ENCODE assay signal across 8 mouse cellular contexts in genomic region chr11:115187224-115187639, GRCm38 (mm10). TPM values are rescaled to one million over a fixed set of nuclear protein-coding genes. Genes with fewer than 3 reads are reported as not detected.
DNase-seq lines count a peak whose midpoint lies in the region; ATAC-seq and TF ChIP-seq lines count a peak whose summit lies in the region.

Tmem104 (plus strand) TSS chr11:115187487.

- no peak for TF ChIP-seq CTCF in E14TG2a.4 (conservative IDR thresholded peaks at IDR 0.05; ENCODE audit: low read length)
- peak; percentile 5; the same call in 1 of the 2 replicates for TF ChIP-seq CTCF in heart, postnatal 0 days (IDR thresholded peaks at IDR 0.05; ENCODE audit: low read depth)
- peak; percentile 39 for TF ChIP-seq CTCF in liver, postnatal 0 days (IDR thresholded peaks at IDR 0.05; ENCODE audit: low read depth)

- H3K9me3 ChIP-seq in E14TG2a.4 (ENCODE audit: low read length), result no peaks in the 10 kb centered on the region
- H3K9me3 ChIP-seq in forebrain, embryonic 12.5 days, result no peaks in the 10 kb centered on the region
- no peaks in the 10 kb centered on the region for H3K9me3 ChIP-seq in heart, postnatal 0 days (replicated peaks; ENCODE audit: control insufficient read depth, low read length)
- no peaks in the 10 kb centered on the region for H3K9me3 ChIP-seq in liver, postnatal 0 days (ENCODE audit: low read length)
- no peaks in the 10 kb centered on the region for H3K9me3 ChIP-seq in neural tube, embryonic 14.5 days (ENCODE audit: control insufficient read depth, low read length)

- TF ChIP-seq EP300 in heart, postnatal 0 days (IDR thresholded peaks at IDR 0.05; ENCODE audit: low read depth), result no peak
- TF ChIP-seq EP300 in liver, postnatal 0 days (IDR thresholded peaks at IDR 0.05; ENCODE audit: low read depth), result no peak

- ATAC-seq in forebrain, embryonic 12.5 days (ENCODE audit: low FRiP score), result peak; percentile 93
- peak; percentile 95 for ATAC-seq in heart, postnatal 0 days (ENCODE audit: insufficient read depth, low read depth)
- ATAC-seq in liver, postnatal 0 days, result peak; percentile 89
- ATAC-seq in neural tube, embryonic 14.5 days (ENCODE audit: low read depth), result peak; percentile 95

- peak within 1 kb of the TSS; percentile 85 for H3K4me3 ChIP-seq in E14TG2a.4 (replicated peaks; ENCODE audit: low read length)
- H3K4me3 ChIP-seq in forebrain, embryonic 12.5 days (replicated peaks), result peak within 1 kb of the TSS; percentile 58
- H3K4me3 ChIP-seq in heart, postnatal 0 days (ENCODE audit: low read depth, low read length), result peak within 1 kb of the TSS; percentile 67
- H3K4me3 ChIP-seq in liver, postnatal 0 days (ENCODE audit: low read depth, low read length), result peak within 1 kb of the TSS; percentile 78
- peak within 1 kb of the TSS; percentile 60 for H3K4me3 ChIP-seq in neural tube, embryonic 14.5 days (ENCODE audit: low read depth, low read length)

- DNase-seq in c-Kit-positive CD71-positive TER-119-positive erythroid progenitor cells, embryonic 14.5 days (ENCODE audit: low spot score), result peak; percentile 93
- DNase-seq in heart, postnatal 0 days (ENCODE audit: low spot score), result peak; percentile 97
- DNase-seq in kidney, postnatal 4 days, result peak; percentile 100
- peak; percentile 99 for DNase-seq in liver, postnatal 0 days
- peak; percentile 100 for DNase-seq in testis, postnatal 10 days (ENCODE audit: low spot score)

- H3K27me3 ChIP-seq in E14TG2a.4 (ENCODE audit: insufficient read depth, low read length), result no peaks in the 10 kb centered on the region
- no peaks in the 10 kb centered on the region for H3K27me3 ChIP-seq in forebrain, embryonic 12.5 days
- H3K27me3 ChIP-seq in heart, postnatal 0 days (ENCODE audit: control insufficient read depth, insufficient read depth, low read length), result no peaks in the 10 kb centered on the region
- no peaks in the 10 kb centered on the region for H3K27me3 ChIP-seq in liver, postnatal 0 days (ENCODE audit: insufficient read depth, low read length)
- no peaks in the 10 kb centered on the region for H3K27me3 ChIP-seq in neural tube, embryonic 14.5 days (ENCODE audit: control insufficient read depth, insufficient read depth, low read length)

- H3K9ac ChIP-seq in forebrain, embryonic 12.5 days, result peak within 1 kb of the TSS; percentile 70
- peak within 1 kb of the TSS; percentile 77 for H3K9ac ChIP-seq in heart, postnatal 0 days (replicated peaks; ENCODE audit: low read depth, low read length)
- peak within 1 kb of the TSS; percentile 84 for H3K9ac ChIP-seq in liver, postnatal 0 days (replicated peaks)
- peak within 1 kb of the TSS; percentile 72 for H3K9ac ChIP-seq in neural tube, embryonic 14.5 days (replicated peaks; ENCODE audit: low read depth, low read length)

- peak within 1 kb of the TSS; percentile 70 for H3K27ac ChIP-seq in forebrain, embryonic 12.5 days
- H3K27ac ChIP-seq in heart, postnatal 0 days (ENCODE audit: low read depth), result peak within 1 kb of the TSS; percentile 82
- H3K27ac ChIP-seq in liver, postnatal 0 days (ENCODE audit: low read depth), result peak within 1 kb of the TSS; percentile 88
- peak within 1 kb of the TSS; percentile 81 for H3K27ac ChIP-seq in neural tube, embryonic 14.5 days (ENCODE audit: low read depth, low read length)

- peaks cover 24% of the 10 kb centered on the region for H3K36me3 ChIP-seq in E14TG2a.4 (ENCODE audit: insufficient read depth, low read length)
- 0 out of 2 replicates have a peak, but pooled peaks cover 9% of the 10 kb centered on the region for H3K36me3 ChIP-seq in forebrain, embryonic 12.5 days (replicated peaks)
- H3K36me3 ChIP-seq in heart, postnatal 0 days (replicated peaks; ENCODE audit: control insufficient read depth, insufficient read depth, low read length), result no peaks in the 10 kb centered on the region
- H3K36me3 ChIP-seq in liver, postnatal 0 days (replicated peaks; ENCODE audit: insufficient read depth, low read length), result peaks cover 4% of the 10 kb centered on the region; the same call in 1 of the 2 replicates
- H3K36me3 ChIP-seq in neural tube, embryonic 14.5 days (ENCODE audit: control insufficient read depth, insufficient read depth, low read length), result no peaks in the 10 kb centered on the region

- H3K4me1 ChIP-seq in E14TG2a.4 (replicated peaks; ENCODE audit: low read depth, low read length), result peaks cover 38% of the 10 kb centered on the region
- H3K4me1 ChIP-seq in forebrain, embryonic 12.5 days, result peaks cover 16% of the 10 kb centered on the region
- peaks cover 17% of the 10 kb centered on the region for H3K4me1 ChIP-seq in heart, postnatal 0 days (ENCODE audit: control insufficient read depth, insufficient read depth)
- peaks cover 21% of the 10 kb centered on the region for H3K4me1 ChIP-seq in liver, postnatal 0 days (ENCODE audit: insufficient read depth)
- H3K4me1 ChIP-seq in neural tube, embryonic 14.5 days (ENCODE audit: control insufficient read depth, insufficient read depth, low read length), result peaks cover 10% of the 10 kb centered on the region

- 1% methylated on average over 39 of the region's 39 CpGs for WGBS in forebrain, embryonic 12.5 days
- under 1% methylated on average over 39 of the region's 39 CpGs for WGBS in heart, postnatal 0 days
- under 1% methylated on average over 39 of the region's 39 CpGs for whole genome bisulfite sequencing in liver, postnatal 0 days (ENCODE audit: insufficient replicate concordance)
- WGBS in neural tube, embryonic 14.5 days, result under 1% methylated on average over 39 of the region's 39 CpGs

- H3K4me2 ChIP-seq in forebrain, embryonic 12.5 days, result peak within 1 kb of the TSS; percentile 87
- H3K4me2 ChIP-seq in heart, postnatal 0 days (ENCODE audit: low read depth, low read length), result peak within 1 kb of the TSS; percentile 96
- H3K4me2 ChIP-seq in liver, postnatal 0 days (ENCODE audit: low read depth, low read length), result peak within 1 kb of the TSS; percentile 97
- peak within 1 kb of the TSS; percentile 95 for H3K4me2 ChIP-seq in neural tube, embryonic 14.5 days (ENCODE audit: low read depth, low read length)

RNA-seq across cellular contexts. Expression of gene Tmem104, which starts in this region (rescaled TPM):
- 7.9 and 8.4 TPM in 2 replicates for polyA plus RNA-seq in forebrain, embryonic 12.5 days (2016; fragmentation: Nextera tagmentation; extraction: Ambion mirVana)
- 4.1 and 9.0 TPM in 2 replicates for total RNA-seq in heart, postnatal 0 days (2014; rRNA removed; ENCODE audit: low replicate concordance)
- polyA plus RNA-seq in heart, postnatal 0 days (2015; fragmentation: Nextera tagmentation; extraction: Ambion mirVana), result 6.0 and 6.4 TPM in 2 replicates
- 5.7 and 7.1 TPM in 2 replicates for polyA plus RNA-seq in liver, postnatal 0 days (2015; fragmentation: Nextera tagmentation; extraction: Ambion mirVana)
- 8.9 and 10.8 TPM in 2 replicates for polyA plus RNA-seq in neural tube, embryonic 14.5 days (2014; fragmentation: Nextera tagmentation; extraction: Ambion mirVana)

Comparison
In these comparisons a context has a peak if more than half of its experiments do, and no peak if none do; other contexts are left out.
1. Peak in every context shown above with its lines: DNase-seq, ATAC-seq, H3K4me3 ChIP-seq and H3K27ac ChIP-seq.